Mouse (Mus musculus): ENCODE measurements around the gene Camta1. TPM values are rescaled to one million over a fixed set of nuclear protein-coding genes. Genes with fewer than 3 reads are reported as not detected.
A peak's percentile ranks its signal among the peaks of the same experiment; 100 is the strongest.

Camta1 gene
- total RNA-seq, 2 experiments from 2014 or later, result 234 to 244 TPM

DNA sequence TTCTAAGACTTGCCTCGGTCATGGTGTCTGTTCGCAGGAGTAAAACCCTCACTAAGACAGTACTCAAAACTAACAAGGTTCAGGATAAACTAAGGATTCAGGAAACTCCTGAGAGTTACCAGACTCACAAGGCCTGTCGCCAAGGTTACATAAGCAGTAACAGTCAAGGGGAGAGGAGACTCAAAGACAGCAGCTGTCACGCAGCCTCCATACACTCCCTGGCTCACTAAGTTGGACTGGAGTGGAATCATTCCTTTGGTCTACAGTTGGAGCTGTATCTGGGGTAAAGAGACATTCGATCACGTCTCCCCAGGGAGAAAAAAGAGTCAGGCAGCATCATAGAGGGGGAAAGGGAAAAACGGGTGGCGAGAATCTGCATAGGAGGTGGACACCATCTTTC is 227.9 kb downstream of the Camta1 start:
- intact Hi-C loops (cut with DNase I), result no loop called here
- DNase-seq (ENCODE audit: low spot score), result no peak

DNA sequence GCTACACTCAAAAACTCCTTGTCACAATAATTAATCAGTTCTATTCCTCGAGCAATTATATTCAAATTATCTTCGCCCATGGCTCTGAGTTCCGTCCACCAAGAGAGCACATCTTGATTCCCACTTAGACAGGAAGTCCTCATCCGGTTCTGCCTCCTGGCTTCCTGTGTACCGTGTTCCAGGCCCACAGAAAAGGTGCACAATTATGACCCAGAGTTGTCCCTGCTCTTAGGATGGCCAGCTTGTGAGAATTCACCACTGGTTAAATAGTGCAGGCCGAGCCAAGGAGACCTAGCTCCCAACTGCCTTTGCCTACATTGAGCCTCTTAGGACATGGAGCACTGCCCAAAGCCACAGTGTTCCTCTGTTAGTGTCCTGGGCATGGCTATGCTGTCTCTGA is 229.4 kb downstream of the Camta1 start:
- no peak for DNase-seq (ENCODE audit: low spot score)
- intact Hi-C loops (cut with DNase I), result no loop called here

DNA sequence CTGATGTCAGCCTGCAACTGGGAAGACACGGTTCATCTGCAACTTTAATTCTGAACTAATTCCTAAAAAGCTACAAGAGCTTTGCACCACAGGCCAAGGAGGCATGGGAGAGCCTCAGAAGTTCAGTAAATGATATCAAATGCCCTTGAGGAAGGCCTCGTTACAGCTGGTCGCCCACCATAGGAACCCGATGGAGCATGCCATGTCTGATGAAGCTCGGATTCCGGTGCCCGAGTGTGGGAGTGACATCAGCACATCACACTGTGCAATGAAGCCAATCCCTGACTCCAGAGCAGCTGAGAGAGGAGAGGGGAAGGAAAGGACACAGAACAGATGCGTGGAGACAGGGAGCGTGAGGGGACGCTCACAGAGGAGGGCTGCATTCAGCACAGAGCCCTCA is 231.0 kb downstream of the Camta1 start:
- no peak for DNase-seq (ENCODE audit: low spot score)
- intact Hi-C loops (cut with DNase I), result no loop called here

DNA sequence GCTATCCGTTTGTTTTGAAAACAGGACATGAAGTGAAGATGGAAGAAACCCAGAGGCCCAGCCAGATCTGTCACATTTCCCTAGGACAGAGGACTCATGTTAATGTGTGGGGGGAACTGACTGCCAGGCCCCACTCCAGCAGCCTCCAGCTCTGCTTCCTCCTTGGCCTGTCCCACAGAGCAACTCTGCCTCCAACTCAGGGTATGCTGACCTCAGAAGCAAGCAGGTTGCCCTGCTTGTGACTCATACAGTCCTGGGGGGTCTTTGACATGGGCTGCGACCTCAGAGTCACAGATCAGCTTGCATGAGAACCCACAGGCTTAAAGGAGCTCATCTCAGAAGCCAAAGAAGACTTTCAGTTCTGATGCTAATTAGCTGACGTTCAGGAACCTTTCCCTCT is 231.4 kb downstream of the Camta1 start:
- intact Hi-C loops (cut with DNase I), result no loop called here
- DNase-seq (ENCODE audit: low spot score), result no peak

DNA sequence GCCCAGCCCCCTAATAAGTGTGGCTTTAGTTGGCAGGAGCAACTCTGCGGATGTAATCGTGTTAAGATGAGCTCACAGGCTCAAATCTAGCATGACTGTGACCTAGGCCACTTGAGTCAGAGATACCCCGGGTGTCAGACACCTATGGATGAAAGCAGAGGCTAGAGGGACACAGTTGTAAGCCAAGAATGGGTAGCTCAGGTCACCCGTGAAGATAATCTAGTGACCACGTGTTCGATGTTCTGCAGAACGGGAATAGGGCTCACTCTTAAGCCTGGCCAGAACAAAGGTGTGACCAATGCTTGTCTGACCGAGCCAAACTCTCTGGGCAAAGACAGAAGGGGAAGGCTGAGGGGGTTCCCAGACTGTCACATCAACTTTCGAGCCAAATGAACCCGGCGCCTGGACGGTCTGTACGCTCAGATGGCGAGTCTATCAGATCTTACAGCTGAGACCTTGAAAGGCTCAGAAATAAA is 242.1 kb downstream of the Camta1 start:
- intact Hi-C loops (cut with DNase I), result no loop called here
- DNase-seq (ENCODE audit: low spot score), result no peak

DNA sequence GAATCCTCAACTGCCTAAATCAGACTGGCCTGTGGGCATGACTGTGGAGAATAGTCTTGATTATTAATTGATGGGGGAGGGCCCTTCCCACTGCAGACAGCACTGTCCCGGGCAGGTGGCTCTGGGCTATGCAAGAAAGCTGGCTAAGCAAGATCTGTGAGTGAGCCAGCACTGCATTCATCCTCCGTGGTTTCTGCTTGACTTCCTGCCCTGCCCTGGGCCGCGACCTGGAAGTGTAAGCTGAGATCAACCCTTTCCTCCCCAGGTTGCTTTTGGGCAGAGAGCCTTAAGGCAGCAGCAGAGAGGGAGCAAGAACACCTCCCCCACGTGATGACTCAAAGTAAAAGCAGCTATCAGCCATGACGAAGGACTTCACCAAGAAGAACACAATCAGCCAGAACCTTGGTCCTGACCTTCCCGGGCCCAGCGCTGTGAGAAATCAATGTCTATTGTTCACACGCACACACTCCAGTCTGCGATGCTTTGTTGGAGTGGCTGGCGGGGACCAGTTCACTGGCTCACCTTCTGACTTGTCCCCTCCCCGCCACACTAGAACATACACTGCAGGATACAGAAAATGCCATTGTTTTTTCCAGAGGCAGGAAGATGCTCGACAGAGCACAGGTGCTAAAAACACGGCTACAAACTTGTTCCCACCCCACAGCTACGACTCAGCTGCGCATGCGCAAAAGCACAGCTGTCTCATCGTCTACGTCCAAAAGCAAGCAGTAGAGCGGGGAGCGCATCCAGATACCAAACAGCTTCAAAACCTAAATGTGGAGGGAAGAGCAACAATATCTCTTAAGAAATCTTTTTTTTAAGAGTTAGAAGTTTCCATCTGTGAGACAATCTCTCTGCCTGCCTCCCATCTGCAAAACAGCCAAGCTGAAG is 243.0 kb downstream of the Camta1 start:
- intact Hi-C loops (cut with DNase I), result no loop called here

DNA sequence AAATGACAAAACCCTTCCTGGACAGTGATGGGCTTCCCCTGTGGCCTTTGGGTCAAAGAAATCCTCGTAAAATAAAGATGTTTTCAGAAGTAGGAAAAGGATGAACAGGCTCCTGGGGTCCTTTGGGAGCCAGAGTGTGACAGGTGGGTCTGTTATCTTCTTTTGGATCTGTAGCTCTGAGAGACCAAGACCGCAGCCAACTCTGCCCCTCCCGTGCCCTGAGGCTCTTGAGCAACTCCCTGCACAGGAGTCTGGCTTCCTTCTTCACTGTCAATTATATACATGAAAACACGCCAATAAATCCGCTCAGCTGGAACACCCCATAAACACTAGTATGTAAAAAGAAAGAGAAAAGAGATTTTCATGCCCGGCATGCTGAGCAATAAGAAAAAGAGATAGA is 250.1 kb downstream of the Camta1 start:
- no peak for DNase-seq (ENCODE audit: low spot score)
- intact Hi-C loops (cut with DNase I), result loop anchor here (2.0 to 5.0 kb wide), 3 partner anchors 91 to 243 kb away; no protein-coding TSS in a partner anchor

More for the DNA sequence above, 243.0 kb downstream of the Camta1 start:
- DNase-seq (ENCODE audit: low spot score), result no peak

DNA sequence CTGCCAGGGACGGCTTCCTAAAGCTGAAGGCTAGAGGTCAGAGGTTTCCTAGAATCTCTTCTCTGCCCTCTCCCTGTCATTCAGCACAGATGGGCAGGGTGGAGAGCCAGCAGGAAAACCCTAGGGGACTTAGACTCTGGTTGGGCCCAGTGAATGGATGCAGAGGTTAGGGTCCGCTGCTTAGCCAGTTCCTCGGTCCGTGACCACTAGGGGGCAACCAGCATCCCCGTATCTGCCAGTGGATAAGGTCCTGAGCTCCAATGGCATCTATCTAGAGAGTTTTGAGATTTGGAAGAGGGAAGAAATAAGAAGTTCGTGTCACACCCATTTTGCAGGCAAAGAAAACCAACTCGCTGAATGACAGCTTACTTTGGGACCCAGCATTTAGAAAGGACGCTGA is 251.4 kb downstream of the Camta1 start:
- no peak for DNase-seq (ENCODE audit: low spot score)
- intact Hi-C loops (cut with DNase I), result loop anchor here (2.0 to 5.0 kb wide), 3 partner anchors 92 to 245 kb away; no protein-coding TSS in a partner anchor

DNA sequence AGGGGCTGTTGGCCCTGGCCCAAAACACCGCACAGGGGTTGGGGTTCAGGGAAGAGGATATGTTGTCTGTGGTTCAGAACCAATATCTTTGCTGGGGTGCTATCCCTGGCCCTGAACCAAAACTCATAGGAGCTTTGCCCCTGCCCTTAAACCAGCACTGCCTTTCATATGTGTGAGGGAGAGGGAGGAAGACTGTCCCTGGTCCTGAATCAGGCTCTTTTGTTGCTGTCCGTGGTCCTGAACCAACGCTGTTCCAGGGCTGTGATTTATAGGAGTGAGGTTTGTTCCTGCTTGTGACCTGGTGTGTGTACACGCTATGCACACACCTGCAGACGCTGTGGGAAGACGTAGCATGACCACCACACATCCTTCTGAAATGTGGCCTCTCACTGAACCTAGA is 256.8 kb downstream of the Camta1 start:
- intact Hi-C loops (cut with DNase I), result no loop called here

DNA sequence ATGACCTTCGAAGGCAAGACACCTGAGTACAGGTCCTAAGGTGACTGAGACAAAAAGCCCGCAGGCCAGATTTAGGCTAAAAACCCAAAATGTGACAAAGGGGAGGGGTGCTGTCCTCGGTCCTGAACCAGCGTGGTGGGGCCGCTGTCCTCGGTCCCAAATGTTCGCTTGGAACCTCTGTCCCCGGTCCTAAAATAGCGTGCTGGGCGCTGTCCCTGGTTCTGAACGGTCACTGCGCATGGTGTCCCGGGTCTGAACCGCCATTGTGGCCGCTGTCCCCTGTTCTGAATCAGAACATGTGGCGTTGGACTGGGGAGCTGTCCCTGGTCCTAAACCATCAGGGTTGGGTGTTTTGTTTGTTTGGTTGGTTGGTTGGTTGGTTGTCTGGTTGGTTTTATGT is 257.2 kb downstream of the Camta1 start:
- intact Hi-C loops (cut with DNase I), result no loop called here
- peak; percentile 51 for DNase-seq (ENCODE audit: low spot score)

More for the DNA sequence above, 256.8 kb downstream of the Camta1 start:
- no peak for DNase-seq (ENCODE audit: low spot score)

DNA sequence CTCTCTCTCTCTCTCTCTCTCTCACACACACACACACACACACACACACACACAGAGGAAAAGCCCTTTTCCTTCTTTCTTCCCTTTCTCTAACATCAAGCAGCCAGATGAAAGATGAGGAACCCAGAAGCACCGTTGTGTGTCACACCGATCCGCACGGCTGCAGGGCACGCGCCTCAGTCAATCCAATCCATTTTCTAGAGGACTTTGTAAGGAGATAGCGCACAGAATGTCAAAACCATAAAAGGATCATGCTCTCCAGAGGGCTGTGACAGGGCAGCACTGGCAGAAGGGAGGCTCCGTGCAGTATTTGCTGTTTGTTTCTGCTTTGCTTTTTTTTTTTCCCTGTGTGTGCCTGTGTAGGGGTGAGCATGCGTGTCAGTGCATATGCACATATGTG is 258.1 kb downstream of the Camta1 start:
- DNase-seq (ENCODE audit: low spot score), result no peak
- intact Hi-C loops (cut with DNase I), result no loop called here

DNA sequence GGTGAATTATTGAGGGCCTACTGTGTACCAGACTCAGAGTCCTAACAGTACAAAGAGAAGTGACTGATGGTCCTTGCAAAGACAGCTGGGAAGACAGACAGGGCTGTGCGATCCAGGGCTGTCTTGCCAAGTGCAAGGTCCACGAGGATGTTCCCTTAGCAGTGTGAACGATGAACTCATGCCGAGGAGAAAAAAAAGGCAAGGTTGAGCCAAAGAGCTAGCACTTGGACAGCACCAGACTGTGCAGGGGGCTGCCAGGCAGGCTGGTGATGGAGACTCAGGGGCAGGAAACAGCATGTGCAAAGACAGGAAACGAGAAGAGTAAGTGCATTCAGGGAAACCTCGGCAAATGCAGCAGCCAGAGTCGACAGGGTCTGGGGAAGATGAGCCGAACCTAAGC is 266.6 kb downstream of the Camta1 start:
- intact Hi-C loops (cut with DNase I), result no loop called here
- no peak for DNase-seq (ENCODE audit: low spot score)

DNA sequence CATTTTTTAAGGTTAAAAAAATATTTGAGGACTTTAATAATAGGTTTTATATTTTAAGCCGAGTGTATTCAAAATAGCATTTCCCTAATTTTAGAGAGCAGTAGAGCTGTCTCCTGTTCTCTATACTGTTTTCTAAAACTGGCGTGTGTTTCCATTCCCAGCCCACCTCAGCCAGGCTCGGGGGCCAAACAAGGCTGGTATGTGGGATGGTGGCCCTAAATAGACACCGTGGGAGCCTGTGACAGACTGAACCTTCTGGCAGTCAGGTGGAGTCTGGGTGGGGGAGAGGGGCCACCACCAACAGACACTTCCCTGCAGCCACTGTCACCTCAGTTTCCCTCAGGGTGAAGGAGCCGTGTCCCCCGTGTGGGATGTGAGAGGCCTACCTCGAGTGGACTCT is 268.6 kb downstream of the Camta1 start:
- DNase-seq (ENCODE audit: low spot score), result no peak
- intact Hi-C loops (cut with DNase I), result no loop called here

DNA sequence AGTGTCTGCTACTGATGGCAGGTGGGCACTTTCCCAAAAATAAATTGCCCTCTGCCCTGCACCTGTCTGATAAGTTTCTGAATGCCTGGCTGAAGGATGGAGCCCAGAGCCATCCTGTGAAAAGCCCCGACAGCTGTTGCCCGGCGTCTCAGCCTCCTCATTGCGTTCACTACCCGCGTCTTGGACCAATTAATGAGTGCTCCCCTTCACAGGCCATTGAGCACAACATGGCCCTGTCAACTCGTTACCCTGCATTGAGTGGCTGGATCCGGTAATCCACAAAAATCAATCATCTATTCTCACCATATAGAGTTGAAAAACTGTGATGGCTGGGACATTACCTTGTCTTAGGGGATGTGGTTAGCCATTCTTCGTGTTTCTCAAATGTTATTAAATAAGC is 275.6 kb downstream of the Camta1 start:
- DNase-seq (ENCODE audit: low spot score), result no peak
- intact Hi-C loops (cut with DNase I), result no loop called here

DNA sequence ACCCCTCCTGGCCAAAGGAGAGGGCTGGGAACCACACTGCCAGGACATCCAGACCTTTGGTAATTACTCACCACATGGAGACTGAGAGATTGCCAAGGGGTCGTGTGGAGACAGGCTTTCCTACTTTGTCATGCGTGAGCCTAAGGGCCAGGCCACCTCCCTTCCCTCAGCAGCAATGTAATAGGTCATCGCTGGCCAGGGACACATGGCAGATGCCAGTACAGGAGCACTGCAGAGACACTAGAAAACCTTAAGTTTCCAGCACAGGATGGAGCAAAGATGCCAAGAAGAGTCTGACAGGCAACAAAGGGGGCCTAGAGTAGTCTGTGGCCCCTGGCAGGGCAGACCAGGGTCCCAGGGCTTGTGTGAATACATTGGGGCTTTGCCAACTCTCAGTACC is 283.7 kb downstream of the Camta1 start:
- intact Hi-C loops (cut with DNase I), result no loop called here
- no peak for DNase-seq (ENCODE audit: low spot score)

DNA sequence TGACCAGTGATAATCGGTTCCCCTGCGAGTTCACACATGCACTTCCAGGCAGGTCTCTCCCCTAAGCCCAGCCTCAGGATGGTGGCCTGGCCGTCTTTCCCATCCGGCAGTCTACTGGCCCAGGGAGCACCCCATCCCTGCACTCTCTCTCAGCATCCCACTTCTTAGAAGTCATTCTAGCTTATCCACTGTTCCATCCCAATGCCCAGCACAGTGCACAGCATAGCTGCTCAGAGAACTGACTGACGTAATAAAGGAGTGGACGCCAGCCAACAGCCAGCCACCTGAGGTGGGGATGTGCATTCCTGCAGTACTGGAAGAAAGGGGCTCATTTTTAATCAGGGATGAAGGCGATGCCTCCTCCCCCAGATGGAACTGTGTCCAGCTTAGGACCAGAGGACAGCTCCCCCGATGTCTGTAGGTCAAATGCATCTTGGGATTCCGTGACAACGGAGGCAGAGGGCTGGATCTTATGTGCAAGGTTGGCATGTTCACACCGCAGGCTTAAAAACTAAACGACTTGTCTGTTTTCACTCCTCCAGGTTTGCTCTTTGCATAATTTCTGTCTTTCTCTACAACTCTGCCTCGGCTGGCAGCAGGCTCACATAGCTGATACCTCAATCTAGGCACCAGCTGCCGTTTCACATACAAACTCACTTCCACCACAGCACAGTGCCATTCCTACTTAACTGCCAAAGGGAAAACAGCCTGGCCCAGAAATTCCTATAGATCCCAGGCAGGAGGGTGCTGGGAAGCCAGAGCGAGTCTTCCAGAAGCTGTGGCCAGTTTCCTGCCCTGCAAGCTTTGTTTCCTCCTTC is 285.2 kb downstream of the Camta1 start:
- no peak for DNase-seq (ENCODE audit: low spot score)
- intact Hi-C loops (cut with DNase I), result no loop called here

DNA sequence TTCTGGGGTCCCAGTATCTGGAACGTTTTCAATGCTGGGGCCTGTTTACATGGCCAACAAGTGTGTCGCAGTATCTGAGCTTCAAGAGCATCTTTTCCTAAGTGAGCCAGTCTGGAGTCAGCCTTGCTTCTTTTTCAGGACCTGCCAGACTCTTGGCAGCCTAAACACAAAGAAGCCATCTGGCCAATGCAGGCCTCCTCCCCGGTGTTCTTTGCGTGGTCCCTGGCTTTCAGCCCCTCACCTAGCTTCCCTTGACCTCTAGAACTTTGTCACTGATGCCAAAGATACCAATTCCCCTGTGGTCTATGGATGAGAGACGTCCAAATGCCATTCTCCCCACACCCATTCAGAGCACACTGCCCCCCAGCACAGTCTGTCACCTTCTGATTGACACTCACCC is 289.0 kb downstream of the Camta1 start:
- intact Hi-C loops (cut with DNase I), result no loop called here
- no peak for DNase-seq (ENCODE audit: low spot score)

DNA sequence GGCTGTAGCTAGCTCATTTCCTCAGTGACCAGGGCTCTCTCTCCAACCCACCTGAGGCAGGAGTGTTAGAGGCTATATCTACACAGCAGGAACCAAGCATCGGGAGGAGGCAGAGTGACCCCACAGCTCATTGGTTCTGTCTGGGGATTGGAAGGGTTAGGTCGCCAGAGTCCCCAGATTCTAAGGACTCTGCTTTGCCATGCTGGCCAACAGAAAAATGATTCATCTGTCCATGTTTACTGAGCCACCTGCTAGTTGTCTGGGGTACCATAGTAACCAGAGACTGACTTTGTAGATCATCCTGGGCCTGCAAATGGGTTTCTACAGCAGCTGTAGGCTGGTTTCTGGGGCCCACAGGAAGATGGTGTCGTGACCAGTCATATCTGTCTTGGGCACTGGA is 292.1 kb downstream of the Camta1 start:
- no peak for DNase-seq (ENCODE audit: low spot score)
- intact Hi-C loops (cut with DNase I), result no loop called here

DNA sequence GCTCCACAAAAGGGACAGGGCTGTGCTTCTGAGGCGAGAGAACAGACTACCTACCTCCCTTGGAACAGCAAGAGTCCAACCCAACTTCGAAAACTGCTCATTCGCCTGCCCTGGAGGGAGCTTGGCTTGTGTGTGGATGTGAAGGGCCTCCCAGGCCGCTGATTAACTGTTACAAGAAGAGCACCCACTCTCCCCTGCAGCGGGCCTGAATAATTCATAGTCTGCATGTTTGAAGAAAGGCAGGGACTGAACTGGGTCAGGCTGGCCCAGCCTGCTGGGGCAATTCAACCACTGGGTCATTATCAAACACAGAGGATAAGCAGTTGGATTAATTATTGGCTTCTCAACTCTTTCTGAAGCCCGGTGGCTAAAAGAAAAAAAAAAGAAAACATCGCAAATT is 292.8 kb downstream of the Camta1 start:
- intact Hi-C loops (cut with DNase I), result no loop called here
- no peak for DNase-seq (ENCODE audit: low spot score)

DNA sequence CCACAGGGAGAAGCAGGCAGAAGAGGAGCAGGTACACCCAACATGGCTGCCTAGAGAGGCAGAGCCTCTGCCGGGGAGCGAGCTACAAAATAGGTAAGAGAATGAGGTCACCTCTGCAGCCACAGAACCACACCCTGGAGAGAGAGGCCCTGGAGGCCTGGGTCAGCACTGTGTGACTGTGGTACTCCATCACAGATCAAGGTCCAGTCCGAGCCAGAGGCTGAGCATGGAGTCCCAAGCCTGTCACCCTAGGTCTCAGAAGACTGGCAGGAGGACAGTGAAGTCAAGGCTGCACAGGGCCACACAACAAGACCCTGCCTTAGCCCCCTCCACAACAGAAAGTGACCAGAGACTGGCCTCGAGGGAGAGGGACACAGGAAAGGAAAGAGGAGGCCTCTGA is 294.6 kb downstream of the Camta1 start:
- intact Hi-C loops (cut with DNase I), result no loop called here

DNA sequence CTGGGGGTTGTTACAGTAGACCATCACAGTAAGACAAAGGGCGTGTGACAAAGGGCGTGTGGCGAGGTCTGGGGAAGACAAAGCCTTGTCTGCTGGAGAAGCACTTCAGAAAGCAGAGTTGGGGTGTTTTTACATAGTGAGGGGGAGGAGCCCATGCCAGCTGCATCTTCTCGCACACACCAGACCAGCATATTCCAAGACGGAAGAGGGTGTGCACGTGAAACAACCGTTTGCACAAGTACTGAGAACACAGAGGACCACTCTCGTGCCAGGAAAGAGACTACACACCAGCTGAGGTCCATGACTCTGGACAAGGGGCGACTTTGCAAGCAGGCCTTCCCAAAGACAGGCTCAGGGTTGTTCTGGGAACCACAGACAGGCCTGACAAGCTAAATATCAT is 306.2 kb downstream of the Camta1 start:
- intact Hi-C loops (cut with DNase I), result no loop called here
- DNase-seq (ENCODE audit: low spot score), result no peak

More for the DNA sequence above, 294.6 kb downstream of the Camta1 start:
- no peak for DNase-seq (ENCODE audit: low spot score)
